Mouse (Mus musculus) right cerebral cortex, postnatal 14 days (tissue): ENCODE data around the gene Mt1.

Source experiments
- DNase-seq: peaks from one replicate; pipeline ENCODE4 v3.0.0; 2022

Mt1 gene

DNA sequence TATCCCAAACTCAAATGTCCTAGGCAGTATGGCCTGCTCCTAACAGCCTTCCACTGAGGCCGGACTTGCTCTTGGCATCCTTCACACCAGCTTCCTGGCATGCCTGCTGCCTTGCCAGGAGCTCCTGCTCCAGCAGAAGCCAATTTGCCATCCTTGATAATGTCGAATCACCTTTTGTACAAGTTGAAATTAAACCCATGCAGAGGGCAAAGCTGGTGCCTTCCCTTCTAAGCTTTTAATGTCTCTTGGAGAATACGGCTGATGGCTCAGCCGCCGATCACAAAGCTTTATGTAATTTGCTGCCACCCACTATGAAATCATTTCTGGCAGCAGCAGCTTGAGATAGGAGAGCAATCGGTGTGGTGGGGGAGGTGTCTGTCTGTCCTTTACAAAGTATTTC lies 30.8 kb downstream of the Mt1 start:
- DNase-seq = peak; percentile 22

DNA sequence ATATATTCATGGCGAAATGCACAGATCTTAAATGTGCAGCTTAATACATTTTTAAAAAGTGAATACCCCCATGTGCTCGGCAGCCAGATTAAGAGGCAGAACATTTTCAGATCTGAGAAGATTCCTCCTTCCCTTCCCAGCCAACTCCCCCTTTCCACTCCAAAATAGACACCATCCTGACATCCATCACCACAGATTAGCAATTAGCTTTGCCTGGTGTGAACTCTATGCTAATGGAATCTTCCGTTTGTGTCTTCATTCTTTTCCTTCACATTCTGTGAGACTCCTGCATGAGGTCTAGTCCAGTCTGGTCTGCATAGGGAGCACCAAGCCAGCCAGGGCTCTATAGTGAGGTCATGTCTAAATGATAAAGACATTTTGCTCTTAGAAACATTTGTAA lies 31.3 kb downstream of the Mt1 start:
- DNase-seq = no peak

DNA sequence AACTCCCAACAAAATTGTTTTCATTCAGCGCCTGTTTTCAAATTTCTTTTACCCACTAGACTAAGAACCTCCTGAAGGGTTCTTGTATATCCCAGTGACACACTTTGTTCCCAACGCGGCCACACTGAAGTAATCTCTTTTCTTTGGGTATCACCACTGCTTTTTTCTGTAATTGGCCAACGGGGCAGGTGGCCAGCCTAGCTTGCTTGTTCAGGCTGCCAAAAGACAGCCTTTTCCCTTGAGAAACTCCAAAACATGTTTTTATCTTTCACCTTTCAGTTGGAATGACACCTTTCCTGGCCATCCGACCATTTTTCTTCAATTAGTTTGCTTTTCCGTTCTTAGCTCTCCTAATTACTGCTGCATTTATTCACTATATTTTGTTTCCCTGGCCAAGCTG lies 34.9 kb downstream of the Mt1 start:
- DNase-seq = no peak

DNA sequence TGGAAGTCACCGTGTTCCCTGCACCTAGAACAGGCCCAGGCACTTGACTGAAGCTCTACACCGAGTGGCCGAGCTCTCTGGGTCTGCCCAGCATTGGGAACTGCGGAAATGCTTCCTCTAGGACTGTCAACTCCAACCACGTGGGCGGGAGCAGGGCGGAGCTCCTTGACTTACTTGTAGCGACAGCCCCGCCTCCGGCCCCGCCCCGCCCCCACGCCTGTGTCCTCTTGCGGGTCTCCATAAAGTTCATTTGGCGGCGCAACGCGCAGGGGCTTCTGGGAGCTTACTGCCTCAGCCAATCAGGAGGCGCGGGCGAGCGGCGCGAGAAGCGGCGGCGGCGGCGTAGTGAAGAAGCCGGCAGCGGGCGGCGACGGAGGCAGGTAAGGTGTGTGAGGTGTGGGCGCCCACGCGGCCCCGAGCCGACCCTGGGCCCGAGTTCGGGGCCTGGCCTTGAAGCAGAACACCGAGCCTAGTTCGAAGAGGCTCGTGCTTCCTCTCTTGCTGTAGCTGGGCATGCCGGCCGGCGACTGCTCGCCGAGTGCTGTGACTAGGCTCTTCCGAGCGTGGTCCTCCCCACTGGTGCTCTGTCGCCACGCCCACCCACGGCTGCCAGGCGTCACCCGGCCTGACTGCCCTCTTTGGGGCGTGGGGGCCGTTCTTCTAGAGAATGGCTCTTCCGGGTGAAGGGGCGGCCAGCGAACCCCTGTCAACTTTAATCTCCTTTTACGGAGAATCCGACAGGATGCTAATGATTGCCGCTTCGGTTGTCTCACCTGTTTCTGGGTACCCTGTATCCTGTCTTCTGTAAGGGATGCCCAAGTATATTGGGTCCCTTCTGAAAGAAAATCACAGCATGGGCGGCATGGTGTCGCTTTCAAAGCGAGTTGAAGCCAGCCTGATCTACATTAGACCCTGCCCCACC lies 35.6 kb downstream of the Mt1 start, which contains the start of gene Nup93:
Gene Nup93 (plus strand): TSS at position 313 of the 922 bp plus-strand sequence.
- DNase-seq = peak; percentile 99

DNA sequence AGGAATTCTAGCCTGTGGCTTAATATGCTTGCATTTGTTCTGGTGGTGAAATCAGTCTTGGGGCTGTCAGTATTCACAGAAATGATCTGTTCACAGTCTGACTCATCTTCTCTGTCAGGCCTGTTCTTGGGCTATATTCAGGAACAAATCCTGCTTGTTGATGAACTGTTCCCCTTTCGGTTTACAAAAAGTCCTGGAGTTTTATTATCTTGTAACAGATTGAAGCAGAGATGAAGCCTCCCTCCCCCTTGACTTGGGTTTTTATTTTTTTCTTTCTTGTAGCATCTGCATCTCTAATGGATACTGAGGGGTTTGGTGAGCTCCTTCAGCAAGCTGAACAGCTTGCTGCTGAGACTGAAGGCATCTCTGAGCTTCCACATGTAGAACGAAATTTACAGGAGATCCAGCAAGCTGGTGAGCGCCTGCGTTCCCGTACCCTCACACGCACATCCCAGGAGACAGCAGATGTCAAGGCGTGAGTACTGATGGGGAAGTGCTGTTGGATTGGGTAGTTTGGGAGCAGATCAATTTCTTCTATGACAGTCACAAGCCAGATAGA lies 48.6 kb downstream of the Mt1 start:
- no peak for DNase-seq
